Mouse (Mus musculus) myocyte (in vitro differentiated cells): ENCODE measurements around the gene Uqcrh.

ENCODE experiments used
- CEBPB ChIP-seq: IDR thresholded peaks from 2 replicates; pipeline ENCODE4 v1.6.1; 2011; ENCODE audit warnings: mild to moderate bottlenecking, moderate library complexity; ENCODE audit not compliant: poor library complexity, insufficient read depth, severe bottlenecking
- E2F4 ChIP-seq: IDR thresholded peaks from one replicate; pipeline ENCODE4 v1.6.1; 2011; ENCODE audit warnings: mild to moderate bottlenecking, control low read depth, moderate library complexity; ENCODE audit not compliant: insufficient read depth
- MAX ChIP-seq: IDR thresholded peaks from one replicate; pipeline ENCODE4 v1.6.1; 2011; ENCODE audit warnings: low read depth, mild to moderate bottlenecking, control low read depth
- MYOD1 ChIP-seq, 3 experiments: IDR thresholded peaks; one replicate each; pipeline ENCODE4 v1.6.1; 2011; ENCODE audit warnings: control low read depth in 2 of 3, low read depth in 2 of 3, mild to moderate bottlenecking in 2 of 3, moderate library complexity in 1 of 3; ENCODE audit not compliant: insufficient read length in 2 of 3, control insufficient read depth in 1 of 3
- MYOG ChIP-seq, 3 experiments: IDR thresholded peaks; one replicate each; pipeline ENCODE4 v1.6.1; 2011; ENCODE audit warnings: control low read depth in 2 of 3, low read depth in 2 of 3, mild to moderate bottlenecking in 2 of 3; ENCODE audit not compliant: insufficient read length in 2 of 3, control insufficient read depth in 1 of 3, insufficient read depth in 1 of 3
- POLR2A ChIP-seq: IDR thresholded peaks from one replicate; pipeline ENCODE4 v1.6.1; 2011; ENCODE audit warnings: low read depth, mild to moderate bottlenecking, control low read depth, moderate library complexity; ENCODE audit not compliant: insufficient read length
- POLR2AphosphoS2 ChIP-seq: IDR thresholded peaks from one replicate; pipeline ENCODE4 v1.6.1; 2011; ENCODE audit warnings: low read depth, control low read depth; ENCODE audit not compliant: insufficient read length
- REST ChIP-seq: IDR thresholded peaks from one replicate; pipeline ENCODE4 v1.6.1; 2011; ENCODE audit warnings: mild to moderate bottlenecking, control low read depth, moderate library complexity; ENCODE audit not compliant: insufficient read depth, insufficient read length
- SRF ChIP-seq: IDR thresholded peaks from one replicate; pipeline ENCODE4 v1.6.1; 2011; ENCODE audit warnings: low read depth; ENCODE audit not compliant: control insufficient read depth, insufficient read length
- TCF12 ChIP-seq: IDR thresholded peaks from one replicate; pipeline ENCODE4 v1.6.1; 2011; ENCODE audit warnings: mild to moderate bottlenecking, control low read depth; ENCODE audit not compliant: poor library complexity, insufficient read depth, severe bottlenecking
- TCF3 ChIP-seq: IDR thresholded peaks from one replicate; pipeline ENCODE4 v1.6.1; 2011; ENCODE audit warnings: low read depth, control low read depth; ENCODE audit not compliant: insufficient read length
- USF1 ChIP-seq: IDR thresholded peaks from one replicate; pipeline ENCODE4 v1.6.1; 2011; ENCODE audit warnings: low read depth, mild to moderate bottlenecking, control low read depth, moderate library complexity

DNA sequence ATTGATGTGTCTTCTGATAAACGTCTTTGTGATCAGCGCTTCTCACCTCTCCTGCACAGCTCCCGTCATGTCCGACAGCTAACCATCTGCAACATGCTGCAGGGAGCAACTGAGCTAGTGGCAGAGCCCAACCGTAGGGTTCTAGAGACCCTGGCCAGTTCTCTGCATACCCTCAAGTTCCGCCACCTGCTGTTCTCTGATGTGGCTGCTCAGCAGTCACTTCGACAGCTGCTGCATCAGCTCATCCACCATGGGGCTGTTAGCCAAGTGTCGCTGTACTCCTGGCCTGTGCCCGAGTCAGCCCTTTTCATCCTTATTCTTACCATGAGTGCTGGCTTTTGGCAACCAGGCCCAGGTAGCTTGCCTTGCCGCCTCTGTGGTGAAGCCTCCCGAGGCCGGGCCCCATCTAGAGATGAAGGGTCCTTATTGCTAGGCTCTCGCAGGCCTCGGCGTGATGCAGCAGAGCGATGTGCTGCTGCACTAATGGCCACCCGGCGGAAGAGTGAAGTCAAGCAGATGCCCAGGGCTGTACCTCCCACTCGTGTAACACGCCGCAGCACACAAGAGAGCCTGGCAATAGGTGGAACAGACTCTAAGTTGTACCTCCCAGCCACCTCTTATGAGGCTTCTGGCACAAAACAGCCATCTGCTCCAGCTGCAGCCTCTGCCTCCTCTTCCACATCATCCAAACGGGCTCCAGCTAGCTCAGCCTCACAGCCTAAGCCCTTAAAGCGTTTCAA, 13.8 kb upstream of the Uqcrh start:
- TF ChIP-seq MYOG (IDR thresholded peaks at IDR 0.05; ENCODE audit: control insufficient read depth in 1 of 3, insufficient read depth in 1 of 3, insufficient read length in 2 of 3, low read depth in 2 of 3) (no peak), TCF3 (no peak), POLR2AphosphoS2 (no peak), MAX (no peak), E2F4 (no peak), POLR2A (no peak), USF1 (no peak), MYOD1 (IDR thresholded peaks at IDR 0.05; ENCODE audit: control insufficient read depth in 1 of 3, insufficient read length in 2 of 3, low read depth in 2 of 3) (peak in 2 of 3 experiments; percentile 9 to 18), TCF12 (no peak), CEBPB (no peak), SRF (no peak), REST (no peak)
